Mouse (Mus musculus) testis, adult 2 months (tissue): Measurements from ENCODE around the gene Pdgfc.

Source experiments
- CTCF ChIP-seq: fragments of 200-500 bp; IDR thresholded peaks from 2 replicates; pipeline ENCODE4 v1.5.1; 2012; ENCODE audit warnings: low read depth, mild to moderate bottlenecking, inconsistent platforms, low read length, moderate library complexity; ENCODE audit not compliant: control insufficient read depth, insufficient read depth, insufficient replicate concordance
- POLR2A ChIP-seq: fragments of 200-500 bp; IDR thresholded peaks from 2 replicates; pipeline ENCODE4 v1.6.1; 2012; ENCODE audit warnings: low read depth, mild to moderate bottlenecking, inconsistent platforms, low read length, moderate library complexity; ENCODE audit not compliant: control insufficient read depth

- TF ChIP-seq CTCF: no peak
- no peak for TF ChIP-seq POLR2A
These were observed 13.9 kb upstream of the Pdgfc start for GRCm38 (mm10) chr3:81022266-81022665.
